ENCODE assay signal across 7 mouse cellular contexts in genomic region chr2:77280512-77281409, GRCm38 (mm10). TPM values are rescaled to one million over a fixed set of nuclear protein-coding genes. Genes with fewer than 3 reads are reported as not detected.
DNase-seq lines count a peak whose midpoint lies in the region; ATAC-seq lines count a peak whose summit lies in the region.

Gene Sestd1, minus strand, starts transcription at chr2:77280592.

- peak; percentile 91 for ATAC-seq in hindbrain, embryonic 16.5 days
- peak; percentile 73 for ATAC-seq in megakaryocyte, adult 5-6 weeks (ENCODE audit: poor library complexity, severe bottlenecking)

- peak within 1 kb of the TSS; percentile 90 for H3K4me3 ChIP-seq in hindbrain, embryonic 16.5 days (ENCODE audit: low read length)

- peaks cover 9% of the 10 kb centered on the region for H3K4me1 ChIP-seq in hindbrain, embryonic 16.5 days (ENCODE audit: control insufficient read depth, insufficient read depth, low read depth, low read length)

- H3K9ac ChIP-seq in hindbrain, embryonic 16.5 days (ENCODE audit: low read depth, low read length) = peak within 1 kb of the TSS; percentile 100

- 14% methylated on average over 19 of the region's 73 CpGs for WGBS in hindbrain, embryonic 16.5 days

- H3K9me3 ChIP-seq in hindbrain, embryonic 16.5 days (ENCODE audit: control insufficient read depth, low read length) = no peaks in the 10 kb centered on the region

- peak; percentile 56 for DNase-seq in adipocyte (ENCODE audit: low spot score)
- peak; percentile 72 to 80 for DNase-seq in cerebellum, postnatal 14 days
- peak; percentile 63 to 69 for DNase-seq in gastrocnemius, adult 8-10 months (ENCODE audit: low spot score in 2 of 2)
- DNase-seq in left cerebral cortex, adult 8-10 months (ENCODE audit: low spot score in 2 of 2) = peak; percentile 44 to 46
- DNase-seq in right cerebral cortex, adult 18-20 months = peak; percentile 62

- H3K27me3 ChIP-seq in hindbrain, embryonic 16.5 days (replicated peaks; ENCODE audit: control insufficient read depth, insufficient read depth, low read length) = no peaks in the 10 kb centered on the region

- peak within 1 kb of the TSS; percentile 67 for H3K4me2 ChIP-seq in hindbrain, embryonic 16.5 days (ENCODE audit: low read length)

- H3K27ac ChIP-seq in hindbrain, embryonic 16.5 days (ENCODE audit: low read depth, low read length) = peak within 1 kb of the TSS; percentile 86

- H3K36me3 ChIP-seq in hindbrain, embryonic 16.5 days (ENCODE audit: control insufficient read depth, insufficient read depth, low read length) = no peaks in the 10 kb centered on the region

RNA-seq across cellular contexts. Expression of gene Sestd1, which starts in this region (rescaled TPM):
- total RNA-seq in gastrocnemius, adult 8-10 months (2022) = 10 to 100 TPM in 3 of 4 experiments, 1 to 10 TPM in 1; 8.5 to 12.6 (median 10.5) TPM
- 21.5 and 22.0 TPM in 2 replicates for polyA plus RNA-seq in hindbrain, embryonic 16.5 days (2015; fragmentation: Nextera tagmentation; extraction: Ambion mirVana)
- 10 to 100 TPM; 47.9 to 50.4 (median 49.7) TPM for total RNA-seq in left cerebral cortex, adult 8-10 months (2022)
- total RNA-seq in megakaryocyte, adult 5-6 weeks (2015) = 13.9 and 15.8 TPM in 2 replicates
- total RNA-seq in megakaryocyte, adult 5-6 weeks (2017) = 21.1 and 25.6 TPM in 2 replicates

Comparison
In these comparisons a context has a peak if more than half of its experiments do, and no peak if none do; other contexts are left out.
1. Peak in every context shown above with its lines: DNase-seq, ATAC-seq, H3K4me3 ChIP-seq and H3K27ac ChIP-seq.